Mouse (Mus musculus): ENCODE data around the gene Fstl3.

The Fstl3 gene

DNA sequence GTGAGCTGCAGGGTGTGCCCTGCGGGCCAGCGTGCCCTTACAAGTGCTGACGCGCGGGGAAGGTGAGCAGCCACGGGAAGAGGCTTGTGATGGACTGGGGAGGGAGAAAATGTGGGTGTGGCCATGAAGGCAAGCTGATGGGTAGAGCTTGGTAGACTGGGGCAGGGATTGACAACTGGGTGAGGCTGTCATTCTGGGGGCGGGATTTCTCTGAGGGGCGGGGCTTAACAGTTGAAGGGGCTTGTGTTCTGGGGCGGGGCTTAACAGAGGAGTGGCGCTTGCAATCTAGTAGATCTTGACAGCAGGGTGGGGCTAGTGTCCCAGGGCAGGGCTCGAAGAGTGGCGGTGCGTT, 3.6 kb downstream of the Fstl3 start:
- in situ Hi-C loops (cut with MboI; ENCODE audit: low pct_unique_long_range_greater_than_20kb in 1 of 2, low sequenced_read_pairs in 2 of 2, unreplicated experiment in 1 of 2): no loop called here

DNA sequence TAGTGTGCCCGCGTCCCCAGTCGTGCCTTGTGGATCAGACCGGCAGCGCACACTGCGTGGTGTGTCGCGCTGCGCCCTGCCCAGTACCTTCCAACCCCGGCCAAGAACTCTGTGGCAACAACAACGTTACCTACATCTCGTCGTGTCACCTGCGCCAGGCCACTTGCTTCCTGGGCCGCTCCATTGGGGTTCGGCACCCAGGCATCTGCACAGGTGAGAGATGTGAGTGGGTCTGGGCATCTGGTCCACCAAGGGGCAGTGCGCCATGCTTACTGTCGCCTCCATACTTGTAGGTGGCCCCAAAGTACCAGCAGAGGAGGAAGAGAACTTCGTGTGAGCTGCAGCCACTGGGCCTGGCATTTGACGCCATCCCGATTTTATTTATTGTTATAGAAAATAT, 4.1 kb downstream of the Fstl3 start:
- in situ Hi-C loops (cut with MboI; ENCODE audit: low pct_unique_long_range_greater_than_20kb in 1 of 2, low sequenced_read_pairs in 2 of 2, unreplicated experiment in 1 of 2): no loop called here

DNA sequence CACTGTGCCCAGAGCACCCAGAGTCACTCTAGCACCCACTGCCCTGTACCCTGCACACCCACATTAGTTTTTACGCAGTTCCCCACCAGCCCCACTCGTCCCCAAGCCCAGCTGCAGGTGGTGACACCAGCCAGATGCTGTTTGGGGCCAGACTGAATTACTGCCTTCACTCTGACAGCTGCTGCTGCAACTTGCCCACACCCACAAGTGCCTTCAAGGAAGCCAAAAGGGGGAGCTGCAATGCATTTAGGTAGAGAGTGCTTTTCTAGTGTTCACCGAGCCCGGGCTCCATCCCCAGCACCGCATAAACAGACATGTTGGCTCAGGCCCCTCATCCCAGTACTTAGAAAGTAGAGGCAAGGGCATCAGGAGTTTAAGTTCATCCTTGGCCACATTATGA, 4.9 kb downstream of the Fstl3 start:
- in situ Hi-C loops (cut with MboI; ENCODE audit: low pct_unique_long_range_greater_than_20kb in 1 of 2, low sequenced_read_pairs in 2 of 2, unreplicated experiment in 1 of 2): no loop called here

DNA sequence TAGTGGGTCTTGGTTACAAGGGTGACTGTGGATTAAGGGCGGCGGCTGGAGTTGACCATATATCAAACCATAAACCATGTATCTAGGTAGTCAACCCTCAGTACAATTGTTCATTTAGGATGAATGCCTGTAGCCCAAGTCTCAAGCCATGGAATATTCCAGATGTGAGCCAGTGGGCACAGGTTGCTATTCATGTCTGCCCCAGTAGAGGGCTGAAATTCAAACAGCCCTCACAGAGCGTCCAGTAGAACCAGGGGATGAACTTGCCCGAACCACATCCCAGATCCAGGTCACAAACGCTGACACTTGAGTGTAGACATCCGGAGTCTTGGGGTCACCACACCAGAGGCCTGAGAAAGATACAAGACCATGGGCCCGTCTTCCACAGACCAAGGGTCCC, 6.0 kb downstream of the Fstl3 start:
- in situ Hi-C loops (cut with MboI; ENCODE audit: low pct_unique_long_range_greater_than_20kb in 1 of 2, low sequenced_read_pairs in 2 of 2, unreplicated experiment in 1 of 2): no loop called here

DNA sequence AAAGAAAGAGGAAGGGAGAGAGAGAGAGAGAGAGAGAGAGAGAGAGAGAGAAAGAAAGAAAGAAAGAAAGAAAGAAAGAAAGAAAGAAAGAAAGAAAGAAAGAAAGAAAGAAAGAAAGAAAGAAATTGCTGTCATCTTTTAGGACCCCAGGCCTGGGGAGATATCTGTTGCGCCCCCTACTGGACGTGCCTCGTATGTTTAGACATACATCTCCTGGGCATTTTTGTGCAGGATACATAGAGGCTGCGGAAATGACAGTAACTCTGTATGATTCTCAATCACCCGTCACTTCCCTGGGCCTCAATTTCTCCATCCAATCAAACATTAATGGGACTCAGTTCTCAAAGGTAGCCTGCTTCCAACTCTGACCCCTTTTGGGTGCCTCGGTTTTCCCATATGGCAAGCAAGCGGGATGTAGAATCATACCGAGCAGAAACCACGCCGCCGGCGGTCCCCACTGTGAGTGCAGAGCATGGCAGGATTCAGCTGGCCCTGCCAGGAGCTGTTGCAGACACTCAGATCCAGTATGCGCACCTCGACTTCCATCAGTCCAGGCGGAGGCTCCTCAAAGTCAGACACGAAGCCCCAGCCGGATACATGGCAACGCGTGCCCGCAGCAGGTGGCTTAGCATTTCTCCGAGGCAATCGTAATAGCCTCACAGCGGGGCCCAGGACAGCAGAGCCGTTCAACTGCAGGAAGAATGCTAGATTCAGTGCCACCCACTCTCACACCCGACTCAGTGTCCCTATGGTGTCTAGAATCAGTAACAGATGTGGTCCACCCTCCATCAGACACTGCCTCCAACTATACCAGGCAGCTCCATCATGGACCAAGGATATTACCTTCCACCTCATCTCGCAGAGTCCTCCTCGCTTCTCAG, 7.1 kb downstream of the Fstl3 start:
- in situ Hi-C loops (cut with MboI; ENCODE audit: low pct_unique_long_range_greater_than_20kb in 1 of 2, low sequenced_read_pairs in 2 of 2, unreplicated experiment in 1 of 2): no loop called here

DNA sequence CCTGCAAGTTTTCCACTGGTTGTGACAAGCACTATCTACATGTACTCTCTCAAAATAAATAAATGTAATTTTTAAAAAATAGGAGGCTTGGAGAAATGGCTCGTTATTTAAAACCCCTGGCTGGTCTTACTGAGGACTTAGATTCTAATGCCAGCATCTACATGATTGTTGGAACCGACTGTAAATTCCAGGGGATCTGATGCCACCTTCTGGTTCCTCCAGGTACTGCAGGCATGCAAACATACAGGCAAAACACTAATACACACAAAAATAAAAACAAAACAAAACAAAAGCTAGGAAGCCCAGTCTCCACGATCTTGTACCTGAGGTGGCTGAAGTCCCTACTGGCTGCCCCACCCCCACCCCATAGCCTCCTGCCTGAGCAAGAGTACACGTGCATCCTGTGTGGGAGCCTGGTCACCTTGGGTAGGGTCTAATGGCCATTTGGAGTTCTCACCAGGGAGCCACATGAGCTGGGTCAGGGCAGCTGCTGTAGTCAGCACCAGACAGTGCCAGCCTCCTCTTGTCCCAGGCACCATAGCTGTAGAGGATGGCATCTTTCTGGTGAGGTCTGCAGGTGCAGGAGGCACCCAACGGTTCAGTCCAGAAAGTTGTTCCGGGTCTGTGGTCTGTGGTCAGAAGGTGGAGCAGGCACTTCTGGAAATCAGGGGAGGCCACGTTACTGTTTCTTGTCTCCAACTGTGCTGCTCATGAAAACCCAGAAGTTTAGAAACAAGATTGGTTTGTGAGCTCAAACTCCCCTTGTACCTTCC, 11.5 kb downstream of the Fstl3 start:
- in situ Hi-C loops (cut with MboI; ENCODE audit: low pct_unique_long_range_greater_than_20kb in 1 of 2, low sequenced_read_pairs in 2 of 2, unreplicated experiment in 1 of 2): no loop called here

DNA sequence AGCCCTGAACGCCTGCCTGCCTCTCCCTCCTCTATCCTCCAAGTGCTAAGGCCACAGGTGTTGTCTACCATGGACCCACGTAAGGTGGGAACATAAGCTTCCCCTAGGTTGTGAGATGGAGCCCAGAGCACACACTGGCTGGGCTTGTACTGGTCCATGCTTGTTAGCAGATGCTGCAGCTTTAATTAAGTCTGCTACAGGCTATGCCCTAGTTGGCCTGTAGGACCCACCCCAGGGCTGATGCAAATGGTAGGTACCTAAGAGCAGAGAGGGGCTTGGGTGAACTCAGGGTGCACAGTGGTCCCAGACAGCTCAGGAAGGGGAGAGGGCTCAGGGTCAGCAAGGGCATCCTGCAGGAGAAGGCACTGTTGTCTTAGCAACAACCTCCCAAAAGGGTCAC, 12.5 kb downstream of the Fstl3 start:
- in situ Hi-C loops (cut with MboI; ENCODE audit: low pct_unique_long_range_greater_than_20kb in 1 of 2, low sequenced_read_pairs in 2 of 2, unreplicated experiment in 1 of 2): no loop called here

DNA sequence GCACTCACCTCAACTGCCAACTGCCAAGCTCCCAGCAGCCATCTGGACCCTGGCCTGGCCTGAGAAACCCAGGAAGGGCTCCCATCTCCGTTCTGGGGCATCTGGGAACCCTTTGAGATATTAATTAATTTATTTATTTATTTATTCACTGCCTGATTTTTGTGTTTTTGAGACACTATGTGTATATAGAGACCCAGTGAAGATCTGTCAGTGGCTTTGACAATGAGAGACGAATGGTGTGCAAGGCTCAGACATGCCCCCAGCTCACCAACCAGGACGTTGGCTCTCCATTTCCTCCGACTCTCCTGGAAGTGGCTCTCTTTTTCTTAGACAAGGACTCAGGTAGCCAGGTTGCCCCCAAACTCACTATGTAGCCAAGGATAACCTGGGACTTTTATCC, 13.8 kb downstream of the Fstl3 start, which contains the start of gene Prss57:
Gene Prss57, minus strand, starts transcription at position 101 of the 400 bp plus-strand sequence.
- in situ Hi-C loops (cut with MboI; ENCODE audit: low pct_unique_long_range_greater_than_20kb in 1 of 2, low sequenced_read_pairs in 2 of 2, unreplicated experiment in 1 of 2): no loop called here

DNA sequence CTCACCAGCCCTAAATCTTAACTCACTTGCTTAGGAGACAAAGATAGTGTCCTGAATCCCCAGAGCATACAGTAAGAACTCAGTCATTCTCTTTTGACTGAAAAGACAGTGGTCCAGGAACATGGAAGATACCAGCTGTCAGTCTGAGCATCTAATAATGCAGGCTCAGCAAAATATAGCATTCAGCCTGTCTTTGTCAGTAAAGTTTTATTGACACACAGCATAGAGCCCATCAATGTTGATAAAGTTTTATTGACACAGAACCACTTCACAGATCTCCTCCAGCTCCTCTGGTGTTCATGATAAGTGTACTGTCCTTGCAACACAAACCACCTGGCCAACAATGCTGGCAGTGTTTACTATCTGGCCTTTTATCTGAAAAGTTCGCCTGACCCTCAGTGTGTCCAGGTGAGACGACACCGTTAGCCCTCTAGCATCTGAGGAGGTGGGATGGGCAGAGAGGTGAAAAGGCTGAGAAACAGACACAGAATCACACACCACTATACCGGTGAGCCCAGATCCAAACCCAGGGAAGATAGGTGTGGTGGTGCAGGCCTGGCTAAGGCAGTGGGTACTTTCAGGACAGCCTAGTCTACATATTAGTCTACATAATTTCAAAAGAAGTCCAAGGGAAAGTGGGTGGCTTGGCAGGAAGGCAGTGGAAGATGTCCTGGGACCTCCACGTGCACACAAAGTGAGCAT, 15.4 kb downstream of the Fstl3 start:
- in situ Hi-C loops (cut with MboI; ENCODE audit: low pct_unique_long_range_greater_than_20kb in 1 of 2, low sequenced_read_pairs in 2 of 2, unreplicated experiment in 1 of 2): no loop called here

DNA sequence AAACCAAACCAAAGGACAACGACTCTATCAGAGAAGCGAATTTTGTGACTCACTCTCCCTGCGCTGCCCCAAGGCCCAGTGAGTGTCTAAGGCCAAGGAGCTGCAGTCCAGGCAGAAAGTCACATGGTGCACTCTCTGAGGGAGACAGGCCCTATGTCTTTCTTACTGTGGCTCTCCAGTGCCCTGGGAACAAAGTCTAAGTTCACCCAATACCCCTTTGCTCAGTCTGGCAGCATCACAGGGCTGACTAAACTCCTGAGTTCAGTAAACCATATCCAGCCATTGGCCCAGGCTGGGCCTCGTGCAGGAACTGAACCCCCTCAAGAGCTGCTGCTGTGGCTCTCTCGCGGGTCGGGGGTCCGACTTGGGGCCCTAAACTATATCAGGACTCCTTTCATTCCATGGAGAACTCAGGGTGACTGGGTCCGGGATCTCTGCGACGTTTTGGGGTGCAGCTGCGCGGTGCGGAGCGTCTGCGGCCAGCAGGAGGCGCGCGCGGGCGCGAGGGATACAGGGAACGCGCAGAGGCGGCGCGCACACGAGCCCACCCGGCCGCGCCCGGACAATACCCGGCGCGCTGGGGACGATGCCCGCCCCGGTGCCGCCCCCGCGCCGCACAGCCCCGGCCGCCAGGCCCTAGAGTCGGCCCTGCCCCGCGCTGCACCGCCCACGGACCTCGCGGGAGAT, 16.1 kb downstream of the Fstl3 start, which contains the start of gene Palm:
Gene Palm, plus strand, starts transcription at position 522 of the 687 bp plus-strand sequence.
- in situ Hi-C loops (cut with MboI; ENCODE audit: low pct_unique_long_range_greater_than_20kb in 1 of 2, low sequenced_read_pairs in 2 of 2, unreplicated experiment in 1 of 2): no loop called here

DNA sequence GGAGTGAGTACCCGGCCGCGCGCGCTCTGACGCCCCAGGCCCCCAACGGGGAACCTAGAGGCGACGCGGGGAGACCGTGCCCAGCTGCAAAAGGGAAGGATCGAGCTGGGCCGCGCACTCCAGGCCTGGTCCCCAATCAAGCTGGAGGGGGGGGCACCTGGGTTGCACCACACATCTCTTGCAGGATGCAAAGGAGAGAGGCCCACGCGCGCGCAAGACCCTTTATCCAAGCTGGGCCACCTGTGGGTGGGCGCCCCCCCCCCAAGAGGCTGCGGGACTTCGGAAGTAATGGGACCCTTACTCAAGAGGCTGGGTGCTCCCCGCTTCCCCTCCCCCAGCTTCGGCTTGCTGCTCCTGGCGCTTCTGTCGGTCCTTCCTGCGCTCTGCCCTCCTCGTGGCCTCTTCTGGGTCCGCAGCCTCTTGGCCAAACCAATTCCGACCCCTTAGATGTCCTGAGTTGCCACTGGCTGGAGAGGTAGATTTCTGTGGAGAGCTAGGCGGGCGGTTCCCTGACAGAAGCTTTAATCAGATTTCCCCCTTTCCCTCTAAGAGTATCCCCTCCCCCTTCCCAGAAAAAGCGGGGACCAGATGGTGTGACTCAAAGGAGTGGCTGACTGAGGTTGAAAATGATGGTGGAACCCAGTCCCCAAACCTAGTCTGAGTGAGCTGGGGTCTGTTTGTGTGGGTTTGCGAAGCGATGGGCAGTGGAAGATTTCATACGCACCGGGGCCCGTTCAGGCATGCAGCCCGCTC, 16.8 kb downstream of the Fstl3 start:
- in situ Hi-C loops (cut with MboI; ENCODE audit: low pct_unique_long_range_greater_than_20kb in 1 of 2, low sequenced_read_pairs in 2 of 2, unreplicated experiment in 1 of 2): no loop called here

DNA sequence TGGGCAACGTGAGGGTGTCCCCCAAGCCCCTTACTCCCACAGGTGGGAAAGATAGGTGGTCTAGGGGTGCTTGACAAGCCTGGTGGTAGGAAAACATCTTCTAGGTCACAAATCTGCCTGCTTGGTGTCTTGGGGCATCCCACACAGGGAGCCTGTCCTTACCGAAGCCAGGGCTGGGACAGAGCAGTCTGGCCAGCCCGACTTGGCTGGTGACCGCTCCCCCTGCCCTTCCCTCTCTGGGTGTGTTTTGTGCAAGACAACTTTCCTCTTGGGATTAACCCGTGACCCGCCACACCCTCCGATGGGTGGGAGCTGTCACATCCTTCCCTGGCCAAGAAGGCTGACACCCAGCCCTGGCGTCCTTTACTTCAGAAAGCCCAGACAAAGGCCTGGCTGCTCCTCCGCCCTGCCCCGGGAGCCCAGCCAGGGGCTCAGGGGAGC, 17.4 kb downstream of the Fstl3 start:
- in situ Hi-C loops (cut with MboI; ENCODE audit: low pct_unique_long_range_greater_than_20kb in 1 of 2, low sequenced_read_pairs in 2 of 2, unreplicated experiment in 1 of 2): no loop called here

DNA sequence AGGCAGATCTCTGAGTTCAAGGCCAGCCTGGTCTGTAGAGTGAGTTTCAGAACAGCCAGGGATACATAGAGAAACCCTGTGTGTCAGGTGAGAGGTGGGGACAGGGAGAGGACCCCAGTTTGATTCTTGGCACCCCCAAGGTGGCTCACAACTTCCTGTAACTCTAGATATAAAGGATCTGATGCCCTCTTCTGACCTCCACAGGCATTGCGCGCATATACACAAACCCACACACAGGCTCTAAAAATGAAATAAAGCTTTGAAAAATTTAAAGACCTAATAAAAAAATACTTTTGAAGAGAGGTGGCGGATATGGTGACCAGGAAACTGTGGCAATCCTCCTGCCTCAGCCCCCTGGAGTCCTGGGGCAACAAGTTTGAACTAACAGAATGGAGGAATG, 18.8 kb downstream of the Fstl3 start:
- in situ Hi-C loops (cut with MboI; ENCODE audit: low pct_unique_long_range_greater_than_20kb in 1 of 2, low sequenced_read_pairs in 2 of 2, unreplicated experiment in 1 of 2): no loop called here

DNA sequence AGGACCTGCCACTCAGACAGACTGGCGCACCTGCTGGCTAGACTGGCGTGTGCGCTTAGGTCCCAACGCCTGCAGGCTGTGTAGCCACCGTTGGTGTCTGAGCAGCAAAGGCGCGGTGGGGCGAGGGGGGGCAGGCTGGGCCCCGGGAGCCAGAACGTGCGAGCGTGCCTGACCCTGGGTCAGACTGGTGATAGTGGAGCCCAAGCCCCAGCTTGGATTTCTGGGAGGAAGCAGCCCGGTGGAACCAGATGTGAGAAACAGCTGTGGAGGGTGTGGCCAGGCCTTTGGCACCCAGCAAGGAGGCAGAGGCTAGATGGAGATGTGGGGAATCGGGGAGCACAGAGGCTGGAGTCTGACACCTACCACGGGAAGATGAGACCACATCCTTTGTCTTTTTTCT, 20.3 kb downstream of the Fstl3 start:
- in situ Hi-C loops (cut with MboI; ENCODE audit: low pct_unique_long_range_greater_than_20kb in 1 of 2, low sequenced_read_pairs in 2 of 2, unreplicated experiment in 1 of 2): no loop called here

DNA sequence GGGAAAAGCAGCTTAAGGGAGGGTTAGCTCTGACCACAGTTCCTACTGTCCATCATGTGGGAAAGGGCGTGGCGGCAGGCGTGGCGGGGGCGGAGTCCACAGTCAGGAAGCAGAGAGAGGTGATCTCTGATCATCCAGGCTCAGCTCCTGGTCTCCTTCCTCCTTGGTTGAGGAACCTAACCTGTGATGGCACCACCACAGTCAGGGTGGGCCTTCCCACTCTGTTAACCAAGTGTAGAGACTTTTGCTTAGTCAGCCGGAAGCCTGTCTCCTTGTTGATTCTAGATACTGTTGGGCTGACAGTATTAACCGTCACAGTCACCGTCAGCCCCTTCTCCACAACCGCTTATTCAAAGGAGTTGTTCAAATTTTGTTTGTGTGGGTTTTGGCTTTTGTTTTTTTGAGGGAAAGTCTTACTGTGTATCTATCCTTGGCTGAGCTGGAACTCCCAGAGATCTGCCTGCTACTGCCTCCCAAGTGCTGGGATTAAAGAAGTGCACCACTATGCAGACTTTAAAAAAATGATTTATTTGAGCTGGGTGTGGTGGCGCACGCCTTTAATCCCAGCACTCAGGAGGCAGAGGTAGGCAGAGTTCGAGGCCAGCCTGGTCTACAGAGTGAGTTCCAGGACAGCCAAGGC, 21.3 kb downstream of the Fstl3 start:
- in situ Hi-C loops (cut with MboI; ENCODE audit: low pct_unique_long_range_greater_than_20kb in 1 of 2, low sequenced_read_pairs in 2 of 2, unreplicated experiment in 1 of 2): no loop called here

DNA sequence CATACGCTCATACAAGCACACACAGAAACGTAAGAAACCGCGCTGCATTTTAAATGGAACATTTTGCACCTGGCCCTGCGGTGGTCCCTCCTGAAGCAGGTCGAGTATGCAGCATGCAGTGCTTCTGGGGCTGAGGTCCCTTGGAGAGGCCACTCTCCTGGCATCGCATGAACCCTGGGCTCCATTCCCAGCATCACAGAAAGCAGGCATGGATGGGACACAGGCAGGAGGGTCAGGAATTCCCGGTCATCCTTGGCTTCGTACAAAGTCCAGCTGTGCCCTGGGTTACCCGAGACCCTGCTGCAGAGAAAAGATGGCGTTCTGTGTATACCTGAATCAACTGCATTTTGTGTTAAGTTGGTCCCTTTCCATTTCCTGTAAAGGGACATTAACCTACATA, 23.4 kb downstream of the Fstl3 start:
- in situ Hi-C loops (cut with MboI; ENCODE audit: low pct_unique_long_range_greater_than_20kb in 1 of 2, low sequenced_read_pairs in 2 of 2, unreplicated experiment in 1 of 2): no loop called here

DNA sequence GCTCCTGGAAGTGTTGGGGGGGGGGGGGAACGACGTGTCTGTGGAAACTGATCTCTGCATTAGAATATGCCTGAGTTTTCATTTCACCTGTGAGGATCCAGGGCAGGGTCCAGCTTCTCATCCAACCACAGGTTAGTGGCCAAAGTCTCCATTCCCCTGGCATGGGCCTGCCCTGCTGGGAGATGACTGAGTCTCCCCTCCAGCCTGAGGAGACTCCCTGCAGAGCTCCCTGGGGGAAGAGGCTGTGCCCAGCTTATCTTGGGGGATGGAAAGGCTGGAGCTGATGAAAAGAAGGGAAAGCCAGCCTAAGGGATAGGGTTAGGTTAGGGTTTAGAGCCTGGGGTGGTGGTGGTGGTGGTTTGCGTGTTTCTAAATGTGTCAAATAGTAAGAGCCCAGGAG, 24.8 kb downstream of the Fstl3 start:
- in situ Hi-C loops (cut with MboI; ENCODE audit: low pct_unique_long_range_greater_than_20kb in 1 of 2, low sequenced_read_pairs in 2 of 2, unreplicated experiment in 1 of 2): no loop called here

Measured in mouse embryonic stem cell (cell line).